Mouse (Mus musculus) gastrocnemius, postnatal 25 days (tissue): ENCODE measurements around the gene Bdh1. TPM values are rescaled to one million over a fixed set of nuclear protein-coding genes. Genes with fewer than 3 reads are reported as not detected.

ENCODE experiments used
- DNase-seq: peaks from one replicate; pipeline ENCODE4 v3.0.0; 2022
- total RNA-seq, 2 experiments: library from RNA; stranded (reverse); gene quantifications; 1 replicate in 1 of 2; 2 replicates in 1 of 2; pipeline ENCODE4 v1.2.3; 2021

Gene Bdh1
- total RNA-seq, 2 experiments from 2014 or later, result 4.7 to 13.8 TPM

GRCm38 (mm10) chr16:31428335-31428674 is 6.2 kb downstream of the Bdh1 start:
- no peak for DNase-seq

GRCm38 (mm10) chr16:31428675-31429470 is 6.8 kb downstream of the Bdh1 start:
- DNase-seq, result peak; percentile 32

- DNase-seq, result peak; percentile 88
These were observed 7.5 kb downstream of the Bdh1 start for GRCm38 (mm10) chr16:31429471-31430155.

- no peak for DNase-seq
These were observed 11.5 kb downstream of the Bdh1 start for GRCm38 (mm10) chr16:31433466-31434110.

GRCm38 (mm10) chr16:31435146-31435545 is 13.1 kb downstream of the Bdh1 start:
- no peak for DNase-seq

GRCm38 (mm10) chr16:31436085-31436484 is 14.0 kb downstream of the Bdh1 start:
- no peak for DNase-seq

GRCm38 (mm10) chr16:31437358-31437757 is 15.3 kb downstream of the Bdh1 start:
- no peak for DNase-seq

GRCm38 (mm10) chr16:31439529-31439928 is 17.4 kb downstream of the Bdh1 start:
- DNase-seq, result no peak

GRCm38 (mm10) chr16:31440046-31440445 is 18.0 kb downstream of the Bdh1 start:
- DNase-seq, result no peak

- no peak for DNase-seq
These were observed 22.4 kb downstream of the Bdh1 start for GRCm38 (mm10) chr16:31444521-31444920.

GRCm38 (mm10) chr16:31446067-31446853 is 24.2 kb downstream of the Bdh1 start:
- no peak for DNase-seq

GRCm38 (mm10) chr16:31449973-31450372 is 27.9 kb downstream of the Bdh1 start:
- DNase-seq, result no peak

GRCm38 (mm10) chr16:31451235-31451634 is 29.2 kb downstream of the Bdh1 start:
- DNase-seq, result no peak

GRCm38 (mm10) chr16:31452467-31452866 is 30.4 kb downstream of the Bdh1 start:
- DNase-seq, result no peak

GRCm38 (mm10) chr16:31454013-31454412 is 31.9 kb downstream of the Bdh1 start:
- DNase-seq, result no peak

- DNase-seq, result no peak
These were observed 33.4 kb downstream of the Bdh1 start for GRCm38 (mm10) chr16:31455276-31456045.

- peak; percentile 45 for DNase-seq
These were observed 36.3 kb downstream of the Bdh1 start for GRCm38 (mm10) chr16:31458229-31458918.

- no peak for DNase-seq
These were observed 37.9 kb downstream of the Bdh1 start for GRCm38 (mm10) chr16:31459968-31460461.

- no peak for DNase-seq
These were observed 38.4 kb downstream of the Bdh1 start for GRCm38 (mm10) chr16:31460506-31460905.

GRCm38 (mm10) chr16:31461046-31461445 is 39.0 kb downstream of the Bdh1 start:
- no peak for DNase-seq
